Mouse (Mus musculus): Measurements from ENCODE around the gene Cdkn1b.
A peak's percentile ranks its signal among the peaks of the same experiment; 100 is the strongest.

The Cdkn1b gene

GRCm38 (mm10) chr6:134880046-134880445 is 40.2 kb upstream of the Cdkn1b start:
- Histone ChIP-seq H3K9me3 (ENCODE audit: low read length) (no peaks in the 10 kb centered on the region), H3K27me3 (ENCODE audit: insufficient read depth, low read length) (no peaks in the 10 kb centered on the region), H3K4me1 (replicated peaks; ENCODE audit: low read depth, low read length) (0 out of 2 replicates have a peak, but pooled peaks cover 3% of the 10 kb centered on the region), H3K4me3 (replicated peaks; ENCODE audit: low read length) (no peak overlapping the region), H3K36me3 (ENCODE audit: insufficient read depth, low read length) (peaks cover 46% of the 10 kb centered on the region)
- TF ChIP-seq POU5F1 (IDR thresholded peaks at IDR 0.05; ENCODE audit: borderline replicate concordance, low read length) (no peak), NANOG (IDR thresholded peaks at IDR 0.05; ENCODE audit: borderline replicate concordance, low read length) (no peak), CTCF (conservative IDR thresholded peaks at IDR 0.05; ENCODE audit: low read length) (no peak)

GRCm38 (mm10) chr6:134883661-134884060 is 36.5 kb upstream of the Cdkn1b start:
- H3K9me3 ChIP-seq (ENCODE audit: low read length), result no peaks in the 10 kb centered on the region
- peaks cover 21% of the 10 kb centered on the region for H3K4me1 ChIP-seq (replicated peaks; ENCODE audit: low read depth, low read length)
- H3K27me3 ChIP-seq (ENCODE audit: insufficient read depth, low read length), result no peaks in the 10 kb centered on the region
- no peak overlapping the region for H3K4me3 ChIP-seq (replicated peaks; ENCODE audit: low read length)
- no peak for TF ChIP-seq NANOG (IDR thresholded peaks at IDR 0.05; ENCODE audit: borderline replicate concordance, low read length)
- no peak for TF ChIP-seq CTCF (conservative IDR thresholded peaks at IDR 0.05; ENCODE audit: low read length)
- no peak for TF ChIP-seq POU5F1 (IDR thresholded peaks at IDR 0.05; ENCODE audit: borderline replicate concordance, low read length)
- peaks cover 45% of the 10 kb centered on the region for H3K36me3 ChIP-seq (ENCODE audit: insufficient read depth, low read length)

DNA sequence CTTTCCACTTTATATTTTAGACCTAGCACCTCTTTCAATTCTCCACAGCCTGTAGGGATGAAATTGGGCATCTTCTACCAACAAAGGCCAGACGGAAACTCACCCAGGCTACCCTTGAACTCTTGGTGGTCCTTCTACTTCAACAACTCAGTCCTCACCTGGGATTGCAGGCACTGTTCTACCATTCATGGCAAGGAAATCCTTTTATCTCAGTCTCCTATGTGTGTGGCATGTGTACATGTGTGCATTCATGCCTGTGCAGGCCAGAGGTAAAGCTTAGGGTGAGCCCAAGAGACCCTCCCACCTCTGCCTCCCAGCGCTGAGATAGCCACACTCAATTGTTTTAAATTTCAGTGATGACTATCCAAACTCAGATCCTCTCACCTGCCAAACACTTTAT is 34.7 kb upstream of the Cdkn1b start:
- Histone ChIP-seq H3K36me3 (ENCODE audit: insufficient read depth, low read length) (peaks cover 40% of the 10 kb centered on the region), H3K4me3 (replicated peaks; ENCODE audit: low read length) (no peak overlapping the region), H3K27me3 (ENCODE audit: insufficient read depth, low read length) (no peaks in the 10 kb centered on the region), H3K4me1 (replicated peaks; ENCODE audit: low read depth, low read length) (peaks cover 38% of the 10 kb centered on the region), H3K9me3 (ENCODE audit: low read length) (no peaks in the 10 kb centered on the region)
- TF ChIP-seq NANOG (IDR thresholded peaks at IDR 0.05; ENCODE audit: borderline replicate concordance, low read length) (no peak), POU5F1 (IDR thresholded peaks at IDR 0.05; ENCODE audit: borderline replicate concordance, low read length) (no peak), CTCF (conservative IDR thresholded peaks at IDR 0.05; ENCODE audit: low read length) (no peak)

GRCm38 (mm10) chr6:134886475-134886874 is 33.7 kb upstream of the Cdkn1b start:
- no peaks in the 10 kb centered on the region for H3K9me3 ChIP-seq (ENCODE audit: low read length)
- TF ChIP-seq POU5F1 (IDR thresholded peaks at IDR 0.05; ENCODE audit: borderline replicate concordance, low read length) (no peak), CTCF (conservative IDR thresholded peaks at IDR 0.05; ENCODE audit: low read length) (no peak), NANOG (IDR thresholded peaks at IDR 0.05; ENCODE audit: borderline replicate concordance, low read length) (no peak)
- H3K36me3 ChIP-seq (ENCODE audit: insufficient read depth, low read length), result peaks cover 44% of the 10 kb centered on the region
- H3K27me3 ChIP-seq (ENCODE audit: insufficient read depth, low read length), result no peaks in the 10 kb centered on the region
- H3K4me3 ChIP-seq (replicated peaks; ENCODE audit: low read length), result peak overlapping the region; percentile 82; the same call in 1 of the 2 replicates
- H3K4me1 ChIP-seq (replicated peaks; ENCODE audit: low read depth, low read length), result peaks cover 44% of the 10 kb centered on the region

DNA sequence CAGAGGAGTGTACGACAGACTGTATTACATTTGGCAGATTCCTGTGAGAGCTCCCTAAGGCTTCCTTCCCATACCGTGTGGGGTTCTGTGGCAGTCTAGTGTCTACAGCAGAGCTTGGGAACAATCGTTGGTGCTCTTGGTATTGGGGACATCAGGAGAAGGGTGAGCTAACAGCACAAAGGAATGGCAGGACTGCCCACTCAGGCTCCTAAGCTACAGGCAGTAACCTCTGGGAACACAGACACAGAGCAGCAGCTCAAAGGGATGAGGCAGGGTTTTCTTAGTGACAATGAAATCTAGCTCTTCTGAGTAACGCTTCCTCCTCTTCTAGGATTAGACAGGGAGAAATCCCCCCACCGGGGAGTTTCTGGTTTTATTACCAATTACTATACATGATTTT is 33.2 kb upstream of the Cdkn1b start:
- H3K36me3 ChIP-seq (ENCODE audit: insufficient read depth, low read length), result peaks cover 48% of the 10 kb centered on the region
- H3K4me1 ChIP-seq (replicated peaks; ENCODE audit: low read depth, low read length), result peaks cover 50% of the 10 kb centered on the region
- H3K27me3 ChIP-seq (ENCODE audit: insufficient read depth, low read length), result no peaks in the 10 kb centered on the region
- peak overlapping the region; percentile 82 for H3K4me3 ChIP-seq (replicated peaks; ENCODE audit: low read length)
- H3K9me3 ChIP-seq (ENCODE audit: low read length), result no peaks in the 10 kb centered on the region
- TF ChIP-seq POU5F1 (IDR thresholded peaks at IDR 0.05; ENCODE audit: borderline replicate concordance, low read length), result no peak
- no peak for TF ChIP-seq NANOG (IDR thresholded peaks at IDR 0.05; ENCODE audit: borderline replicate concordance, low read length)
- TF ChIP-seq CTCF (conservative IDR thresholded peaks at IDR 0.05; ENCODE audit: low read length), result no peak

- Histone ChIP-seq H3K27me3 (ENCODE audit: insufficient read depth, low read length) (no peaks in the 10 kb centered on the region), H3K4me1 (replicated peaks; ENCODE audit: low read depth, low read length) (peaks cover 51% of the 10 kb centered on the region), H3K9me3 (ENCODE audit: low read length) (no peaks in the 10 kb centered on the region), H3K36me3 (ENCODE audit: insufficient read depth, low read length) (peaks cover 47% of the 10 kb centered on the region), H3K4me3 (replicated peaks; ENCODE audit: low read length) (peak overlapping the region; percentile 82)
- TF ChIP-seq CTCF (conservative IDR thresholded peaks at IDR 0.05; ENCODE audit: low read length), result no peak
- TF ChIP-seq NANOG (IDR thresholded peaks at IDR 0.05; ENCODE audit: borderline replicate concordance, low read length), result no peak
- 0 out of 2 replicates have a peak, but pooled peaks have one; percentile 57 for TF ChIP-seq POU5F1 (IDR thresholded peaks at IDR 0.05; ENCODE audit: borderline replicate concordance, low read length)
Measured at GRCm38 (mm10) chr6:134887711-134888449, 32.3 kb upstream of the Cdkn1b start.

DNA sequence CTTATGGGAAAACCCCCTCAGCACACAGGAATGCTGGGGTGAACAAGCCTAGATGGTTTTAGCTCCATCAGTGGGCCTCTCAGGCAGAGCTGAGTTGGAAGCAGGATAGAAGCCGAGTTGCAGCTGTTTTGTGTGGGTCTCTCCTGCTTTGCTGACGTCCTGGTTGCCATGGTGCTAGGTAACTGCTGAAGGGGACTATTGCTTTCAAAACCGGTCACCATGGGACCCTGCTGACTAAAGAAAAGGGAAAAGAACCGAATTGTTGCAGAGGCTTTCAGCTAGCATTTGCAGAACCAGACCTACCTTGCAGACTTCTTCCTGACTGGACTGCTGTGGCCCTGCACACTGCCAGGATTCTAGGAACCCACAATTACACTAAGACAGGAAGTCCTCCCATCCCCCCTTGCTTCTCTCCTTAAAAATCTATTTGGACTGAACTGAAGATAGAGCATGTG is 31.6 kb upstream of the Cdkn1b start:
- Histone ChIP-seq H3K4me1 (replicated peaks; ENCODE audit: low read depth, low read length) (peaks cover 51% of the 10 kb centered on the region), H3K36me3 (ENCODE audit: insufficient read depth, low read length) (peaks cover 47% of the 10 kb centered on the region), H3K27me3 (ENCODE audit: insufficient read depth, low read length) (no peaks in the 10 kb centered on the region), H3K9me3 (ENCODE audit: low read length) (no peaks in the 10 kb centered on the region), H3K4me3 (replicated peaks; ENCODE audit: low read length) (no peak overlapping the region)
- TF ChIP-seq CTCF (conservative IDR thresholded peaks at IDR 0.05; ENCODE audit: low read length) (no peak), POU5F1 (IDR thresholded peaks at IDR 0.05; ENCODE audit: borderline replicate concordance, low read length) (no peak), NANOG (IDR thresholded peaks at IDR 0.05; ENCODE audit: borderline replicate concordance, low read length) (no peak)

DNA sequence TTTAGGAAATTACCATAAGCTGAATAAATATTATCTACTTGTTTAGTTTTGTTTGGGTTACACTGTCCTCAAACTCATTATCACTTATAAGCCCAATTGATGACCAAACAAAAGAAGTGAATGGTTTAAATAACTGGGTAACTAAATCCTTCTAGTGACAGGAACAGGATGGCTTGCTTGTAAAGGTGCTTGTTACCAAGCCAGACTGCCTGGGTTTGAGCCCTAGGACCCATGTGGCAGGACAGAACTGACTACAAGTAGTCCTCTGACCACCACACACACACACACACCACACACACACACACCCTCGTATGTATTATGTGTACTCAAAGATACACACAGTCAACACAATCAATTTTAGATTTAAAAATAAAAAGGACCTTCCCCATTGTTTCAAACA is 30.4 kb upstream of the Cdkn1b start:
- Histone ChIP-seq H3K9me3 (ENCODE audit: low read length) (no peaks in the 10 kb centered on the region), H3K27me3 (ENCODE audit: insufficient read depth, low read length) (no peaks in the 10 kb centered on the region), H3K4me3 (replicated peaks; ENCODE audit: low read length) (no peak overlapping the region), H3K36me3 (ENCODE audit: insufficient read depth, low read length) (peaks cover 48% of the 10 kb centered on the region), H3K4me1 (replicated peaks; ENCODE audit: low read depth, low read length) (peaks cover 54% of the 10 kb centered on the region)
- TF ChIP-seq CTCF (conservative IDR thresholded peaks at IDR 0.05; ENCODE audit: low read length) (no peak), NANOG (IDR thresholded peaks at IDR 0.05; ENCODE audit: borderline replicate concordance, low read length) (no peak), POU5F1 (IDR thresholded peaks at IDR 0.05; ENCODE audit: borderline replicate concordance, low read length) (no peak)

All from E14TG2a.4 (cell line).